Mouse (Mus musculus): ENCODE data around the gene Gm7534.

GRCm38 (mm10) chr4:134185569-134185968 lies 17.2 kb downstream of the Gm7534 start:
- TF ChIP-seq CTCF (IDR thresholded peaks at IDR 0.05; ENCODE audit: extremely low read depth, insufficient read depth, low read length) (no peak), POLR2A (IDR thresholded peaks at IDR 0.05; ENCODE audit: extremely low read depth, insufficient read depth, low read length) (no peak)

Measured in cortical plate, adult 2 months (tissue).